Comparison of ENCODE assay signal across 1 mouse cellular context in the genomic region with DNA sequence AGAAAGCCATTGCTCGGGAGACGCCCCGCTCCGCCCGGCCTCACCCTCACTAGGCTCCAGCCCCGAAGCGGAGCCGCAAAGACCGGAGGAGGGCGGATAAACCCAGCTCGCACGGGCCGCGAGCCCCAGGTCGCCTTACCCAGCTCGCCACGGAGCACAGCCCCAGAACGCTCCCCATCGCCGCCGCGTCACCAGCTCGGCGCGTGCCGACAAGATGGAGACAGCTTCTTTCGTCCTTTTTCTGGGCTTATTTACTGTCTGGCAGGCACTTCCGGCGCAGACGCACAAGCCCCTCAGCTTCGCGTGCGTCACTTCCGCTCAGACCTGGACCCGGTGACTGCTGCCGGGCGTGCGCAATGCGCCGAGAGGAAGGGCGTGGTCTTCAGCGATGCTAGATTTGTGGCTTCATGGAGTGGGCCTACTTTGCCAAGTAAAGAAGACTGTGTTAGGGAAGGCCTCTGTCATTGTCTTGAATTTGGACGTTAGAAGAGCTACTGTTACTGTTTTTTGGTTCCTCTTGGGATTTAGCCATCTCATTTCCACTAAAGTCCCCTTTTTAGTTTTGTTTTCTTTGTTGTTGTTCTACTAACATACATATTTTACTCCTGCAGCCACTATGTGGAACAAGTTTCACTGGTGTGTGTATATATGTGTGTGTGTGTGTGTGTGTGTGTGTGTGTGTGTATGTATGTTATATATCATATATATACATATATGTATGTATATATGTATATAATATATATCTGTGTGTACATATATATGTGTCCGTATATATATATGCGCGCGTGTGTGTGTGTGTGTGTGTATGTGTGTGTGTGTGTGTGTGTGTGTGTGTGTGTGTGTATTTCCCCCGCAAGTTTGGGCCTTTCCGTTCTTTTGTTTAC.
TF ChIP-seq lines count a peak whose summit lies in the region.

A gene (minus strand): TSS at position 313 of the 884 bp plus-strand sequence.

TF ChIP-seq in CH12.LX, 34 proteins besides CTCF, POLR2A, EP300 and RAD21 (continued from another document):
- TF ChIP-seq ETS1 (conservative IDR thresholded peaks at IDR 0.05; ENCODE audit: low read depth, low read length) (no peak), ZNF384 (IDR thresholded peaks at IDR 0.05; ENCODE audit: low read depth, low read length) (no peak), MYC (IDR thresholded peaks at IDR 0.05; ENCODE audit: low read depth, low read length) (0 out of 2 replicates have a peak, but pooled peaks have one; percentile 12), USF1 (IDR thresholded peaks at IDR 0.05; ENCODE audit: low read depth, low read length) (peak; percentile 49), ELF1 (IDR thresholded peaks at IDR 0.05; ENCODE audit: low read depth, low read length) (peak; percentile 87), SMC3 (IDR thresholded peaks at IDR 0.05; ENCODE audit: low read depth, low read length) (no peak), USF2 (conservative IDR thresholded peaks at IDR 0.05; ENCODE audit: low read depth, low read length) (peak; percentile 20; the same call in 1 of the 2 replicates), IRF4 (IDR thresholded peaks at IDR 0.05; ENCODE audit: low read depth, low read length) (no peak), CHD1 (IDR thresholded peaks at IDR 0.05; ENCODE audit: low read depth, low read length) (no peak), NRF1 (IDR thresholded peaks at IDR 0.05; ENCODE audit: low read depth, low read length) (peak; percentile 89), TBP (conservative IDR thresholded peaks at IDR 0.05; ENCODE audit: low read depth, low read length) (peak; percentile 86), MAFK (IDR thresholded peaks at IDR 0.05; ENCODE audit: insufficient replicate concordance, low read length) (no peak), JUN (IDR thresholded peaks at IDR 0.05; ENCODE audit: insufficient read depth, low read depth, low read length) (no peak), JUND (conservative IDR thresholded peaks at IDR 0.05; ENCODE audit: low read depth, low read length) (no peak), TCF12 (IDR thresholded peaks at IDR 0.05; ENCODE audit: low read depth, low read length) (peak; percentile 82; the same call in 1 of the 2 replicates), ZC3H11A (IDR thresholded peaks at IDR 0.05; ENCODE audit: low read depth, low read length) (no peak), RCOR1 (conservative IDR thresholded peaks at IDR 0.05; ENCODE audit: low read depth, low read length) (no peak), PAX5 (IDR thresholded peaks at IDR 0.05; ENCODE audit: low read length) (no peak), MXI1 (IDR thresholded peaks at IDR 0.05; ENCODE audit: low read depth, low read length) (peak; percentile 46; the same call in 1 of the 2 replicates), ZKSCAN1 (IDR thresholded peaks at IDR 0.05; ENCODE audit: borderline replicate concordance, low read depth, low read length) (no peak), MEF2A (IDR thresholded peaks at IDR 0.05; ENCODE audit: borderline replicate concordance, low read depth, low read length) (no peak), POLR2AphosphoS2 (IDR thresholded peaks at IDR 0.05; ENCODE audit: low read depth, low read length) (peak; percentile 67; the same call in 1 of the 2 replicates), GABPA (IDR thresholded peaks at IDR 0.05; ENCODE audit: insufficient replicate concordance, low read depth, low read length) (no peak)
